Comparison of ENCODE assay signal across 15 mouse cellular contexts in the genomic region with DNA sequence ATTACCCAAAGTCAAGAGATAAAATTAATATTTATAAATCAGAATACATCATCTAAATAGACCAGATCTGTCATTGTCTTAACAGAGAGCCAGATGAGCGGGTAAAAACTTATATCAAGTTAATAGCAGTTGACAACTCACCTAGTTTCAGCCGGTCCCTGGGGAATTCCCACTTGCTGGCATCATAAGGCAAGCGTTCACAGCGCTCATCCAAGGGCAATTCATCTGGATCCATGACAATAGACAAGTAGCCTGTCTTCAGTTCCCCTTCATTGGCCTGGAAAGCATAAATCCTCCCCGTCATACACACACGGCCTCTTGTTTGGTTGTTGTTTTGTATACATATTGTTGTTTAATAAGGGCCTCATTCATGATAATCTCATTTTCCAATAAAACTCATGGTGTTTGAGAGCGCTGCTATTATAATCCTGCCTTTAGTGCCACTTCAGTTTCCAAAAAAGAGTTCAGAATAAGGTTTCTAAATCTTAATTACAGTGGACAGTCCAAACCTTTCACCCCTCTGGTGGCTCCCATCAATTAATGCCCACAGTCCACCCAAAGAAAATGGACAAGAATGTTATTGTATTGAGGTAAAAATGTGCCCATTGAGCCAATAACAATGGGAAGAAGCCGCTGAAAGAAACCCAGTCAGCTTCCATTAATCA. TPM values are rescaled to one million over a fixed set of nuclear protein-coding genes. Genes with fewer than 3 reads are reported as not detected.
"Had no signal": no experiment of that assay in that cellular context is flagged by ENCODE, and none has a peak within 500 bp of the region (broad histone marks: within the 10 kb centered on the region; RNA-seq: fewer than 3 reads in every experiment).

No protein-coding gene starts in this region.

- H3K36me3 ChIP-seq: limb, embryonic 15.5 days; liver, embryonic 12.5 days; midbrain, embryonic 10.5 days; neural tube, embryonic 15.5 days had no signal

- DNase-seq: kidney, adult 11 months; kidney, postnatal 14 days; lung, embryonic 14.5 days; lung, postnatal 10 days; lung, postnatal 4 days; right cerebral cortex, postnatal 4 days; spleen, adult 18-20 months; thymus, adult 2 months; thymus, postnatal 25 days had no signal

- H3K9ac ChIP-seq: kidney, embryonic 15.5 days; limb, embryonic 15.5 days; liver, embryonic 12.5 days; lung, embryonic 14.5 days; neural tube, embryonic 15.5 days had no signal

- H3K9me3 ChIP-seq: kidney, embryonic 15.5 days; limb, embryonic 15.5 days; liver, embryonic 12.5 days; midbrain, embryonic 10.5 days; neural tube, embryonic 15.5 days had no signal

- H3K4me1 ChIP-seq: kidney, embryonic 15.5 days; limb, embryonic 15.5 days; liver, embryonic 12.5 days; neural tube, embryonic 15.5 days had no signal

- H3K27ac ChIP-seq: kidney, embryonic 15.5 days; limb, embryonic 15.5 days; liver, embryonic 12.5 days; midbrain, embryonic 10.5 days; neural tube, embryonic 15.5 days had no signal

- ATAC-seq: liver, embryonic 12.5 days had no signal

- H3K4me3 ChIP-seq: kidney, embryonic 15.5 days; limb, embryonic 15.5 days; liver, embryonic 12.5 days; midbrain, embryonic 10.5 days; myocyte; neural tube, embryonic 15.5 days had no signal

- H3K27me3 ChIP-seq: kidney, embryonic 15.5 days; limb, embryonic 15.5 days; liver, embryonic 12.5 days; neural tube, embryonic 15.5 days had no signal

- H3K4me2 ChIP-seq: kidney, embryonic 15.5 days; limb, embryonic 15.5 days; liver, embryonic 12.5 days; lung, embryonic 14.5 days; neural tube, embryonic 15.5 days had no signal

RNA-seq across cellular contexts. Expression of a gene that starts 26.0 kb away (rescaled TPM):
- polyA plus RNA-seq: myocyte had no signal
